Mouse (Mus musculus) heart, embryonic 12.5 days (tissue): Measurements from ENCODE around the gene Dctn1. TPM values are rescaled to one million over a fixed set of nuclear protein-coding genes. Genes with fewer than 3 reads are reported as not detected.

Source experiments
- ATAC-seq: fragments of 200-750 bp; cut with Nextera tagmentation; 2 replicates; pipeline ENCODE4 v1.8.0; 2017; ENCODE audit warnings: moderate TSS enrichment, moderate library complexity; ENCODE audit not compliant: insufficient number of reproducible peaks, low FRiP score
- H3K27ac ChIP-seq: fragments of 300-500 bp; sonication (generic); 2 replicates; pipeline ENCODE4 v1.5.1; 2016; ENCODE audit warnings: mild to moderate bottlenecking, moderate library complexity; ENCODE audit not compliant: poor library complexity, severe bottlenecking
- H3K27me3 ChIP-seq: fragments of 300-500 bp; sonication (generic); replicated peaks from 2 replicates; pipeline ENCODE4 v1.6.1; 2016; ENCODE audit warnings: mild to moderate bottlenecking, moderate library complexity
- H3K36me3 ChIP-seq: fragments of 300-500 bp; sonication (generic); 2 replicates; pipeline ENCODE4 v1.6.1; 2016; ENCODE audit warnings: mild to moderate bottlenecking, moderate library complexity
- H3K4me1 ChIP-seq: fragments of 300-500 bp; sonication (generic); replicated peaks from 2 replicates; pipeline ENCODE4 v1.6.1; 2016; ENCODE audit warnings: mild to moderate bottlenecking
- H3K4me2 ChIP-seq: fragments of 300-500 bp; sonication (generic); 2 replicates; pipeline ENCODE4 v1.6.1; 2016; ENCODE audit warnings: mild to moderate bottlenecking, moderate library complexity
- H3K4me3 ChIP-seq: fragments of 300-500 bp; sonication (generic); 2 replicates; pipeline ENCODE4 v1.5.1; 2016; ENCODE audit warnings: mild to moderate bottlenecking
- H3K9ac ChIP-seq: fragments of 300-500 bp; sonication (generic); 2 replicates; pipeline ENCODE4 v1.6.1; 2016; ENCODE audit warnings: mild to moderate bottlenecking, moderate library complexity
- H3K9me3 ChIP-seq: fragments of 300-500 bp; sonication (generic); replicated peaks from 2 replicates; pipeline ENCODE4 v1.6.1; 2016; ENCODE audit warnings: mild to moderate bottlenecking, moderate library complexity
- WGBS: fragments of 180-500 bp; shearing (Covaris S2); methylation state at CpG from one replicate; pipeline ENCODE4 v1.1.7; 2016; 5-methylcytosine and 5-hydroxymethylcytosine counted together
- polyA plus RNA-seq: library from polyadenylated mRNA; unstranded; fragments of >200 nt; fragmentation: Nextera tagmentation; extraction: Ambion mirVana; gene quantifications from 2 replicates; pipeline ENCODE4 v1.2.1, GENCODE M21; 2016

The Dctn1 gene
- polyA plus RNA-seq, 1 experiment from 2014 or later, result 86.9 TPM

GRCm38 (mm10) chr6:83203320-83203719, 37.6 kb downstream of the Dctn1 start:
- no peak for ATAC-seq
- 86% methylated on average over 4 of the region's 4 CpGs for WGBS
- no peak overlapping the region for H3K27ac ChIP-seq
- H3K36me3 ChIP-seq, result peaks cover 32% of the 10 kb centered on the region
- no peak overlapping the region for H3K4me2 ChIP-seq
- H3K4me1 ChIP-seq, result peaks cover 9% of the 10 kb centered on the region; the same call in 1 of the 2 replicates
- no peak overlapping the region for H3K9ac ChIP-seq
- no peaks in the 10 kb centered on the region for H3K27me3 ChIP-seq
- H3K4me3 ChIP-seq, result no peak overlapping the region
- no peaks in the 10 kb centered on the region for H3K9me3 ChIP-seq

- 89% methylated on average over 3 of the region's 3 CpGs for WGBS
- H3K27ac ChIP-seq, result no peak overlapping the region
- ATAC-seq, result no peak
- H3K27me3 ChIP-seq, result no peaks in the 10 kb centered on the region
- no peak overlapping the region for H3K9ac ChIP-seq
- peaks cover 14% of the 10 kb centered on the region; the same call in 1 of the 2 replicates for H3K4me1 ChIP-seq
- peaks cover 9% of the 10 kb centered on the region; the same call in 1 of the 2 replicates for H3K36me3 ChIP-seq
- no peak overlapping the region for H3K4me2 ChIP-seq
- no peaks in the 10 kb centered on the region for H3K9me3 ChIP-seq
- H3K4me3 ChIP-seq, result no peak overlapping the region
These were observed 40.1 kb downstream of the Dctn1 start for GRCm38 (mm10) chr6:83205851-83206250.

DNA sequence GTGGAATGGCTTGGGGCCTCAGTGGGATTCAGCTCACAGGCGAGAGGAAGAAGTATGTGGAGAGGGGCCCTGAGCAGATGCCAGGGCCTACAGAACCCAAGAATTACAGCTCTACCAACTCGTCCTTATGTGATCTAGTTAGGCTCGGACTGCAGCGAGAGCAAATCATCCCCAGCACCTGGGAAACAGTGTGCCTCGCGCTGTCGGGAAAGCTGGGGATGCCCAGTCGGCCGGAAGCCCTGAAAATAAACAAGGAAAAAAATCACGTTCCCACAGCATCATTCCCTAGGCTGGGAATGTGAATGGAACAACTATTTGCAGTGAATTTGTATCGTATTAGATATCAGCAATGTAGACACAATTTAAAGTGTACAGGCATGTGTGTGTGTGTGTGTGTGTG, 40.6 kb downstream of the Dctn1 start:
- no peaks in the 10 kb centered on the region for H3K27me3 ChIP-seq
- no peak overlapping the region for H3K4me3 ChIP-seq
- H3K9me3 ChIP-seq, result no peaks in the 10 kb centered on the region
- whole genome bisulfite sequencing, result 79% methylated on average over 11 of the region's 11 CpGs
- H3K4me2 ChIP-seq, result no peak overlapping the region
- H3K4me1 ChIP-seq, result peaks cover 17% of the 10 kb centered on the region
- H3K27ac ChIP-seq, result no peak overlapping the region
- H3K9ac ChIP-seq, result no peak overlapping the region
- ATAC-seq, result no peak
- H3K36me3 ChIP-seq, result peaks cover 4% of the 10 kb centered on the region; the same call in 1 of the 2 replicates

DNA sequence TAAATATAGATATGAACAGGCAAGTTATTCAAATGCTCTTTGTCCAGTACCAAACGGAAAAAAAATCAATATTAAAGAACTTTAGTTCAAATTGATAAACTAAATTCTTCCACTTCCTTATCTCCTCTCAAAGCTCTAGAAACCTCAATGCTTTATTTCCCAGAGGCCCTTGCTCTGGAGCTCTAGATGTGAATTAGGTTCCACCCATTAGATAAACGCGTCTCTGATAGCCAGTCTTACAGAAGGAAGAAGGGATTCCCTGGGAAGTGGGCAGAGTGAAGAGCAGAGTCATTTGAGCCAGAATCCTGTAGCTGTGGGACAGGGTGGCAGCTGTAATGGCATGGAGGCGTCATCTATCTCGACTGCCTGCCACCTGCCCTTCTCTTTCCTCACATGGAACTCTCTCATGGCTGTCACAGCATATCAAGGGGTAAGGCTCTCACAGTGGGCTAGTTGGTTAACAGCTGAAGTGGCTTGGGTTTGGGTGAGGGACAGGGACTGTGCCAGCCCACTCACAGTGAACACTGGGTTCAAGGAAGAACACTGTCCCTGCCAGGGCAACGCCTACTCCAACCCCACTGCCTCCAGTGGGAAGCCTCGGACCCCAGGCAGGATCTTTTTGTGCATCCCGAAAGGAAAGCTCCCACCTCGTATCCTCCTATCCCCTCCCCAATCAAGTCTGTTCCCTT, 41.8 kb downstream of the Dctn1 start:
- Histone ChIP-seq H3K36me3 (no peaks in the 10 kb centered on the region), H3K9ac (no peak overlapping the region), H3K4me1 (peaks cover 21% of the 10 kb centered on the region), H3K4me3 (no peak overlapping the region), H3K9me3 (no peaks in the 10 kb centered on the region), H3K27me3 (no peaks in the 10 kb centered on the region; the same call in 1 of the 2 replicates), H3K4me2 (no peak overlapping the region), H3K27ac (no peak overlapping the region)
- ATAC-seq, result no peak
- WGBS, result 57% methylated on average over 9 of the region's 9 CpGs

DNA sequence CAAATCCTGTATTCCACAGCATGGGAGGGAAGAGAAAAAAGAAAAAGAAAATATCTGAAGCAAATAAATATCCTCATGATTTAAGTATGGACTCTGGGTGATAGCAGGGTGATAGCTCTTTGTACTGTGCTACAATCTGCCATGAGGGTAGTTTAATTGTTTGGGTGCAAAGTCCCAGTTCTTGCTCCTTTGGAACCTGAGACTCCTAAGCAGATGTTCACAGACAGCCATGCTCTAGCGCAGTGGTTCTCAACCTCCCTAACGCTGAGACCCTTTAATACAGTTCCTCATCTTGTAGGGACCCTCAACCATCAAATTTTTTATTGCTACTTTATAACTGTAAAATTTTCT, 42.3 kb downstream of the Dctn1 start:
- Histone ChIP-seq H3K4me3 (no peak overlapping the region), H3K9ac (no peak overlapping the region), H3K27me3 (no peaks in the 10 kb centered on the region; the same call in 1 of the 2 replicates), H3K27ac (no peak overlapping the region), H3K36me3 (no peaks in the 10 kb centered on the region), H3K4me1 (peaks cover 21% of the 10 kb centered on the region), H3K4me2 (no peak overlapping the region), H3K9me3 (no peaks in the 10 kb centered on the region)
- no peak for ATAC-seq
- WGBS, result 76% methylated on average over 2 of the region's 2 CpGs

- Histone ChIP-seq H3K27ac (no peak overlapping the region), H3K4me3 (no peak overlapping the region), H3K4me1 (peaks cover 24% of the 10 kb centered on the region), H3K27me3 (no peaks in the 10 kb centered on the region; the same call in 1 of the 2 replicates), H3K9ac (no peak overlapping the region), H3K36me3 (no peaks in the 10 kb centered on the region), H3K4me2 (no peak overlapping the region), H3K9me3 (no peaks in the 10 kb centered on the region)
- ATAC-seq, result no peak
- 42% methylated on average over 2 of the region's 2 CpGs for WGBS
These were observed 44.8 kb downstream of the Dctn1 start for GRCm38 (mm10) chr6:83210495-83210894.

DNA sequence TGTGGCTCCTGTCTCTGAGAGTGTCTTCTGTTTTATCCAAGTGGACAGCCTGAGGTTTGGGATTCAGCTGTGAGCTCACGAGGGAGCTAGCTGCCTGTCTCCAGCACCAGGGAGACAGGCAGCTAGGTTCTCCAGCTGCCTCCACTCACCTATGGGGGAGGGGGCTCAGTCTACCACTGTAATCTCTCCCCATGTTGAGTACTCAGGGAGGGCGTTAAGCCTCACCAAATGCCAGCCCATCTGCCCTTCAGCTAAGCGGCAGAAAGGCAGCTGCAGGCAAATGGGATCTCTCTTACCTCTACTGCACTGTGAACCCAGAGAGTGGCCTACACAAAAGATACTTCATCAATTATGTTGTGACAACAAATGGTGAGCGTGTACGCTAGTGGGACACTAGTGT, 45.8 kb downstream of the Dctn1 start:
- Histone ChIP-seq H3K4me3 (no peak overlapping the region), H3K9ac (no peak overlapping the region; the same call in 1 of the 2 replicates), H3K36me3 (no peaks in the 10 kb centered on the region), H3K27me3 (no peaks in the 10 kb centered on the region; the same call in 1 of the 2 replicates), H3K27ac (no peak overlapping the region), H3K4me1 (peaks cover 23% of the 10 kb centered on the region), H3K9me3 (no peaks in the 10 kb centered on the region), H3K4me2 (no peak overlapping the region)
- ATAC-seq, result no peak
- 16% methylated on average over 5 of the region's 5 CpGs for WGBS

GRCm38 (mm10) chr6:83215002-83215666, 49.4 kb downstream of the Dctn1 start:
- ATAC-seq, result peak; percentile 57
- H3K4me3 ChIP-seq, result no peak overlapping the region
- no peak overlapping the region for H3K9ac ChIP-seq
- H3K4me2 ChIP-seq, result no peak overlapping the region
- H3K9me3 ChIP-seq, result no peaks in the 10 kb centered on the region
- 12% methylated on average over 7 of the region's 7 CpGs for WGBS
- no peaks in the 10 kb centered on the region for H3K36me3 ChIP-seq
- no peaks in the 10 kb centered on the region; the same call in 1 of the 2 replicates for H3K27me3 ChIP-seq
- H3K4me1 ChIP-seq, result peaks cover 15% of the 10 kb centered on the region
- H3K27ac ChIP-seq, result no peak overlapping the region

DNA sequence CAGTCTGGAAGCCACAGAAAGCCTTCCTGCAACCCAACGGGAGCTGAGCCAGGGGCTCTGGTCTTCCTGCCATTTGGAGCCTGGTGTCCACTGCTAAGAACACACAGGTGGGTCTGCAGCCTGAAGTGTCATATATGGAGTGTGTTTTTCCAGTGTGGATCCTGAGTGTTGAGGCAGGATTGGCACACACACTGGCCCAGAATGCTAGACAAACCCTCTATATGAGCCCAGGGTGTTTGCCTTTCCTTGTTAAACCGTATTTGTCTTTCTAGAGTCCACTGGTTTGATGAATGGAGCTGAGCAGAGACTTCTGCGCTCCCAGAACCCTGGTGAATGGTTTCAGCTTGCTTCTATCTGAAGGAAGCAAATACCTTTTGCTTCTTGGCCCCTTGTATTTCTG, 54.1 kb downstream of the Dctn1 start, which contains the start of gene Slc4a5:
Gene Slc4a5, plus strand, starts transcription at position 15 of the 400 bp plus-strand sequence.
- Histone ChIP-seq H3K4me3 (no peak within 1 kb of the TSS), H3K4me1 (0 out of 2 replicates have a peak, but pooled peaks cover 2% of the 10 kb centered on the region), H3K9me3 (no peaks in the 10 kb centered on the region), H3K27ac (no peak within 1 kb of the TSS), H3K4me2 (no peak within 1 kb of the TSS), H3K36me3 (no peaks in the 10 kb centered on the region), H3K9ac (no peak within 1 kb of the TSS), H3K27me3 (0 out of 2 replicates have a peak, but pooled peaks cover 3% of the 10 kb centered on the region)
- ATAC-seq, result no peak
- WGBS, result 63% methylated on average over 3 of the region's 3 CpGs

GRCm38 (mm10) chr6:83231486-83231885, 65.8 kb downstream of the Dctn1 start:
- Histone ChIP-seq H3K27me3 (no peaks in the 10 kb centered on the region), H3K9ac (no peak overlapping the region), H3K4me2 (no peak overlapping the region), H3K4me3 (no peak overlapping the region), H3K9me3 (no peaks in the 10 kb centered on the region), H3K27ac (no peak overlapping the region), H3K4me1 (peaks cover 16% of the 10 kb centered on the region), H3K36me3 (no peaks in the 10 kb centered on the region)
- ATAC-seq, result no peak
- WGBS, result 40% methylated on average over 2 of the region's 2 CpGs

DNA sequence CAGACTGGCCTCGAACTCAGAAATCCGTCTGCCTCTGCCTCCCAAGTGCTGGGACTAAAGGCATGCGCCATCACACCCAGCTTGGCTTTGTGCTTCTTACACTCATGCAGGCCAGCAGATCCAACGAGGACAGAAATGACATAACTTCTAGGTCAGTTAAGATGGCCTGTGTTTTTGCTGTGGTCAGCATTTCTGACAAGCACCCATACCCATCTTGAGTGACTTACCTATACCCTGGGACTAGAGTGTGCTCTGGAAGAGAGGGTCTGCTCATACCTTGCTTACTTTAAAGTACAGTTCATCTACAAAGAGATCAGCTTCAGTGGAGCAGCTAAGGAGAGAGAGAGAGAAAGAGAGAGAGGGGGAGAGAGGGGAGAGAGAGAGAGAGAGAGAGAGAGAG, 67.6 kb downstream of the Dctn1 start:
- Histone ChIP-seq H3K9me3 (no peaks in the 10 kb centered on the region), H3K27ac (no peak overlapping the region), H3K36me3 (no peaks in the 10 kb centered on the region), H3K27me3 (peaks cover 9% of the 10 kb centered on the region), H3K4me3 (no peak overlapping the region), H3K9ac (no peak overlapping the region), H3K4me1 (peaks cover 26% of the 10 kb centered on the region), H3K4me2 (no peak overlapping the region)
- 82% methylated on average over 4 of the region's 4 CpGs for WGBS
- ATAC-seq, result no peak
